Mouse (Mus musculus): ENCODE results near the gene Kif14. TPM values are rescaled to one million over a fixed set of nuclear protein-coding genes. Genes with fewer than 3 reads are reported as not detected.

The Kif14 gene
- polyA plus RNA-seq, 1 experiment from 2014 or later = 5.7 TPM

GRCm38 (mm10) chr1:136446933-136447332 lies 19.2 kb upstream of the Kif14 start:
- Histone ChIP-seq H3K36me3 (ENCODE audit: control insufficient read depth, insufficient read depth, low read length) (no peaks in the 10 kb centered on the region), H3K4me1 (ENCODE audit: control insufficient read depth, insufficient read depth, low read length) (no peaks in the 10 kb centered on the region), H3K27me3 (replicated peaks; ENCODE audit: control insufficient read depth, insufficient read depth, low read length) (no peaks in the 10 kb centered on the region), H3K4me2 (ENCODE audit: low read depth, low read length) (no peak overlapping the region), H3K4me3 (ENCODE audit: low read depth, low read length) (no peak overlapping the region), H3K27ac (replicated peaks; ENCODE audit: low read depth, low read length) (no peak overlapping the region), H3K9me3 (ENCODE audit: control insufficient read depth, low read length) (no peaks in the 10 kb centered on the region), H3K9ac (ENCODE audit: low read depth, low read length) (no peak overlapping the region)
- no peak for ATAC-seq (ENCODE audit: low read depth)
- WGBS = 66% methylated on average over 10 of the region's 10 CpGs
- no peak for DNase-seq (ENCODE audit: low spot score)

DNA sequence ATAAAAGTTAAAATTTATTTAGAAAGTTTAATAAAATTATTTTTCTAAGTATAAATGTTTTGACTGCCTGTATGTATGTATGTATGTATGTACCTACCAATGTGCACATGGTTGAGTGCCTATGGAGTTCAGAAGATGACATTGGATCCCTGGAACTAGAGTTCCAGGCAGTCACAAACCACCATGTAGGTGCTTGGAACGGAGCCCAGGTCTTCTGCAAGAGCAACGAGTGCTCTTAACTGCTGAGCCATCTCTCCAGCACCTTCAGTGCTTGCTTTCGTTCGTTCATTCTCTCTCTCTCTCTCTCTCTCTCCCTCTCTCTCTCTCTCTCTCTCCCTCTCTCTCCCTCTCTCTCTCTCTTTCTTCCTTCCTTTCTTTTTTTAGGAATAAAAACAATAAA lies 18.8 kb upstream of the Kif14 start:
- ATAC-seq (ENCODE audit: low read depth) = no peak
- no peaks in the 10 kb centered on the region for H3K36me3 ChIP-seq (ENCODE audit: control insufficient read depth, insufficient read depth, low read length)
- H3K4me1 ChIP-seq (ENCODE audit: control insufficient read depth, insufficient read depth, low read length) = no peaks in the 10 kb centered on the region
- H3K9me3 ChIP-seq (ENCODE audit: control insufficient read depth, low read length) = no peaks in the 10 kb centered on the region
- H3K9ac ChIP-seq (ENCODE audit: low read depth, low read length) = no peak overlapping the region
- peak; percentile 29 for DNase-seq (ENCODE audit: low spot score)
- 59% methylated on average over 4 of the region's 4 CpGs for WGBS
- H3K27ac ChIP-seq (replicated peaks; ENCODE audit: low read depth, low read length) = no peak overlapping the region
- H3K4me3 ChIP-seq (ENCODE audit: low read depth, low read length) = no peak overlapping the region
- no peak overlapping the region for H3K4me2 ChIP-seq (ENCODE audit: low read depth, low read length)
- no peaks in the 10 kb centered on the region for H3K27me3 ChIP-seq (replicated peaks; ENCODE audit: control insufficient read depth, insufficient read depth, low read length)

DNA sequence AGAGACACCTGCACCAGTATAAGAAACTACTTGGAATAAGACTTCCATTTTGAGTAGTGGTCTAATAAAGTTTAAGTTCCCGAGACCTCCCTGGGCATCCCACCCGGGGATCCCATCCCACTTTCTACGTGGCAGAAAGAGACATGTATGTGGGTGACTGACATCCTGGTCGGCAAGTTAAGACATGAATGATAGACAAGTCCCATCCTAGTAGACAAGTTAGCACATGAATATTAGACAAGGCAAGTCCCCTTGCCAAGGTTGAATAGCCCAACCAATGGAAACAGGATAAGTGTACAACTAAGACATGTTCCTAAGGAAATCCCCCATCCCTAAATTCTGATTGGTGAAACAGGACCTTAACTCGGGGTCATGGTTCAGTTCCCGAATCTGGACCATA lies 16.6 kb upstream of the Kif14 start:
- H3K27me3 ChIP-seq (replicated peaks; ENCODE audit: control insufficient read depth, insufficient read depth, low read length) = no peaks in the 10 kb centered on the region
- no peak overlapping the region for H3K4me3 ChIP-seq (ENCODE audit: low read depth, low read length)
- no peak overlapping the region for H3K4me2 ChIP-seq (ENCODE audit: low read depth, low read length)
- WGBS = 89% methylated on average over 6 of the region's 6 CpGs
- H3K27ac ChIP-seq (replicated peaks; ENCODE audit: low read depth, low read length) = no peak overlapping the region
- H3K4me1 ChIP-seq (ENCODE audit: control insufficient read depth, insufficient read depth, low read length) = no peaks in the 10 kb centered on the region
- no peak overlapping the region for H3K9ac ChIP-seq (ENCODE audit: low read depth, low read length)
- no peaks in the 10 kb centered on the region for H3K9me3 ChIP-seq (ENCODE audit: control insufficient read depth, low read length)
- DNase-seq (ENCODE audit: low spot score) = no peak
- ATAC-seq (ENCODE audit: low read depth) = no peak
- H3K36me3 ChIP-seq (ENCODE audit: control insufficient read depth, insufficient read depth, low read length) = no peaks in the 10 kb centered on the region

GRCm38 (mm10) chr1:136450206-136450605 lies 15.9 kb upstream of the Kif14 start:
- no peak overlapping the region for H3K4me2 ChIP-seq (ENCODE audit: low read depth, low read length)
- no peaks in the 10 kb centered on the region for H3K4me1 ChIP-seq (ENCODE audit: control insufficient read depth, insufficient read depth, low read length)
- no peak overlapping the region for H3K27ac ChIP-seq (replicated peaks; ENCODE audit: low read depth, low read length)
- no peak overlapping the region for H3K4me3 ChIP-seq (ENCODE audit: low read depth, low read length)
- no peak overlapping the region for H3K9ac ChIP-seq (ENCODE audit: low read depth, low read length)
- H3K36me3 ChIP-seq (ENCODE audit: control insufficient read depth, insufficient read depth, low read length) = no peaks in the 10 kb centered on the region
- H3K9me3 ChIP-seq (ENCODE audit: control insufficient read depth, low read length) = no peaks in the 10 kb centered on the region
- no peak for DNase-seq (ENCODE audit: low spot score)
- no peaks in the 10 kb centered on the region for H3K27me3 ChIP-seq (replicated peaks; ENCODE audit: control insufficient read depth, insufficient read depth, low read length)
- no peak for ATAC-seq (ENCODE audit: low read depth)
- 69% methylated on average over 5 of the region's 5 CpGs for WGBS

DNA sequence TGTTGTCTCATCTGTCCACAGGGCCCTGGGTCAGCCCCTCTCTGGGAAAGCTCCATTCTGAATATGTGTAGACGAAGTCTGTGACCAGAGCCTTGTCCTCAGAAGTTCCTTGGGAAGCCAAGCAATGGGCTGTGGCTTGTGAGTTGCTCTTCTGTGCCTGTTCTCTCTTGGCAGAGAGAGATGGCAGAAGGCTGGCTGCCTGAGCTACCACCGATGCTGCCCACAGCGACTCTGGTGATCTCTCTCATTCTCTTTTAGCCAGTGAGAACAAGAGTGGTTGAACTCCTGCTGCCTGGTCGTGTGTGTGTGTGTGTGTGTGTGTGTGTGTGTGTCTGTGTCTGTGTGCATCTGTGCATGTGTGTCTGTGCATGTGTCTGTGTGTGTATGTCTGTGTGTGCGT lies 13.7 kb upstream of the Kif14 start:
- Histone ChIP-seq H3K27ac (replicated peaks; ENCODE audit: low read depth, low read length) (no peak overlapping the region), H3K9ac (ENCODE audit: low read depth, low read length) (no peak overlapping the region), H3K4me2 (ENCODE audit: low read depth, low read length) (no peak overlapping the region), H3K4me3 (ENCODE audit: low read depth, low read length) (no peak overlapping the region), H3K9me3 (ENCODE audit: control insufficient read depth, low read length) (no peaks in the 10 kb centered on the region), H3K27me3 (replicated peaks; ENCODE audit: control insufficient read depth, insufficient read depth, low read length) (no peaks in the 10 kb centered on the region), H3K4me1 (ENCODE audit: control insufficient read depth, insufficient read depth, low read length) (peaks cover 4% of the 10 kb centered on the region; the same call in 1 of the 2 replicates), H3K36me3 (ENCODE audit: control insufficient read depth, insufficient read depth, low read length) (no peaks in the 10 kb centered on the region)
- 72% methylated on average over 5 of the region's 5 CpGs for WGBS
- DNase-seq (ENCODE audit: low spot score) = no peak
- ATAC-seq (ENCODE audit: low read depth) = no peak

DNA sequence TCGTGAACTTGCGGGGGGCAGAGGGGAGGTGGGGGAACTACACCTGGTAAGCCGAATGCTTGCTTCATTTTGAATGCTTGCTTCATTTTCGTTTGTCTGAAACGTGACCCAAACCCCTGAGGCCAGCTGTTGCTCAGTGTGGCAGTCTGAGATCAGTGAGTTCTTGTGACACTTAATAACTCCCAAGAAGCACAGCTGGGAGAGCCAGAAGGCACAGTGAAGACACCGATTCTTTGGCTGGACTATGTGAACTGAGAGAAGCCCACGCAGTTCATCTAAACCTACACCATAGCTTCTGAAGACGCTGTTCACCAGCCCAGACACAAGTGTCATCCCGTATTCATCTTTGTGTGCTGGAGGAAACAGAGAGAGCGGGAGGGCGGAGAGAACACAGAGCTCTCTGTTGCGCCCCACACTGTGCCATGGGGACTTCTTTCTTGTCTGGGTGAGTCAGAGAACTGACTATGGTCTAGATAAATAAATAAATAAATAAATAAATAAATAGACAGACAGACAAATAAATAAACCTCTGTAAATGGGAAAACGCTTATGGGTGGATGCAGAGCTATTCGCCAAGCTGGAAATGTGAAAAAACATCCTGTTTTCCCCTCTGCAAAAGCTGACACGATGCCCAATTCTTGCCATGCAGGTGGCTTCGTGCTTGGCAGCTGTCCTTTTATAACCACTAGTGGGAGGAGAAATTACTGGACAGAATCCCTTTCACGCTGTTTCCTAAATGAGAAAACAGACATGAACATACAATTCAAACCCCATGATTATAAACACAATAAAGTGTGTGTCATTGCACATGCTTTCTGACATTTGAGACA lies 10.2 kb upstream of the Kif14 start:
- 57% methylated on average over 17 of the region's 17 CpGs for WGBS
- H3K9ac ChIP-seq (ENCODE audit: low read depth, low read length) = no peak overlapping the region
- no peak for DNase-seq (ENCODE audit: low spot score)

GRCm38 (mm10) chr1:136456741-136457140 lies 9.4 kb upstream of the Kif14 start:
- 82% methylated on average over 6 of the region's 6 CpGs for WGBS
- H3K4me3 ChIP-seq (ENCODE audit: low read depth, low read length) = no peak overlapping the region
- H3K27ac ChIP-seq (replicated peaks; ENCODE audit: low read depth, low read length) = no peak overlapping the region
- H3K27me3 ChIP-seq (replicated peaks; ENCODE audit: control insufficient read depth, insufficient read depth, low read length) = no peaks in the 10 kb centered on the region
- H3K9me3 ChIP-seq (ENCODE audit: control insufficient read depth, low read length) = no peaks in the 10 kb centered on the region
- no peak for DNase-seq (ENCODE audit: low spot score)
- H3K4me2 ChIP-seq (ENCODE audit: low read depth, low read length) = no peak overlapping the region
- H3K9ac ChIP-seq (ENCODE audit: low read depth, low read length) = no peak overlapping the region
- no peaks in the 10 kb centered on the region for H3K36me3 ChIP-seq (ENCODE audit: control insufficient read depth, insufficient read depth, low read length)
- H3K4me1 ChIP-seq (ENCODE audit: control insufficient read depth, insufficient read depth, low read length) = peaks cover 4% of the 10 kb centered on the region; the same call in 1 of the 2 replicates
- no peak for ATAC-seq (ENCODE audit: low read depth)

More for the DNA sequence above, 10.2 kb upstream of the Kif14 start:
- Histone ChIP-seq H3K4me3 (ENCODE audit: low read depth, low read length) (no peak overlapping the region), H3K4me2 (ENCODE audit: low read depth, low read length) (no peak overlapping the region), H3K9me3 (ENCODE audit: control insufficient read depth, low read length) (no peaks in the 10 kb centered on the region), H3K4me1 (ENCODE audit: control insufficient read depth, insufficient read depth, low read length) (peaks cover 4% of the 10 kb centered on the region; the same call in 1 of the 2 replicates), H3K27me3 (replicated peaks; ENCODE audit: control insufficient read depth, insufficient read depth, low read length) (no peaks in the 10 kb centered on the region), H3K27ac (replicated peaks; ENCODE audit: low read depth, low read length) (no peak overlapping the region), H3K36me3 (ENCODE audit: control insufficient read depth, insufficient read depth, low read length) (no peaks in the 10 kb centered on the region)
- no peak for ATAC-seq (ENCODE audit: low read depth)

DNA sequence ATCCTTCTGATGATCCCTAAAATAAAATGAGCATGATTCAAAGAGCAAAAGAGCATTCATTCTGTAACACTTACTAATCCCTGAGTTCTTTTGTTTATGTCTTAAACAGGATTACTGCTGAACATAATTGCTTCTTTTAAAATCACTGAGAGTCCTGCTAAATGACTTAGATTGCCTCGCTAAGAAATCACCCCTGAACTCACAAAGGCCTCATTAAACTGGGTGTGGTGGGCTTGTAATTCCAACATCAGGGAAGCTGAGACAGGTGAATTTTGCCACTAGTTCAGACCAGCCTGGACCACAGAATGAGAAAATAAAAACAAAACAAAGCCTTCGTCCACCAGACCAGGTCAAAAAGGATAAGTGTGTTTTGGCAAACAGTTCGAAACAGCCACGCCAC lies 8.7 kb upstream of the Kif14 start:
- no peak for DNase-seq (ENCODE audit: low spot score)

More for the DNA sequence above, 8.7 kb upstream of the Kif14 start:
- H3K36me3 ChIP-seq (ENCODE audit: control insufficient read depth, insufficient read depth, low read length) = no peaks in the 10 kb centered on the region
- no peaks in the 10 kb centered on the region for H3K9me3 ChIP-seq (ENCODE audit: control insufficient read depth, low read length)
- peaks cover 4% of the 10 kb centered on the region; the same call in 1 of the 2 replicates for H3K4me1 ChIP-seq (ENCODE audit: control insufficient read depth, insufficient read depth, low read length)
- H3K4me2 ChIP-seq (ENCODE audit: low read depth, low read length) = no peak overlapping the region
- 0 out of 2 replicates have a peak overlapping the region, but pooled peaks have one; percentile 4 for H3K9ac ChIP-seq (ENCODE audit: low read depth, low read length)
- no peak overlapping the region for H3K4me3 ChIP-seq (ENCODE audit: low read depth, low read length)
- no peaks in the 10 kb centered on the region for H3K27me3 ChIP-seq (replicated peaks; ENCODE audit: control insufficient read depth, insufficient read depth, low read length)
- no peak overlapping the region for H3K27ac ChIP-seq (replicated peaks; ENCODE audit: low read depth, low read length)
- ATAC-seq (ENCODE audit: low read depth) = no peak
- 77% methylated on average over 4 of the region's 4 CpGs for WGBS
